Mouse (Mus musculus) CH12.LX (cell line): Measurements from ENCODE around the gene Taar7e.

ENCODE experiments used
- CHD1 ChIP-seq: IDR thresholded peaks from 2 replicates; pipeline ENCODE4 v1.6.1; 2012; ENCODE audit warnings: low read depth, low read length, improper control_type of control experiment, inconsistent platforms
- CTCF ChIP-seq, 2 experiments: IDR thresholded peaks in 1 of 2; conservative IDR thresholded peaks in 1 of 2; 2 replicates each; pipeline ENCODE4 v1.5.1; 2011 to 2012; ENCODE audit warnings: low read depth in 2 of 2, low read length in 2 of 2, improper control_type of control experiment in 1 of 2, inconsistent platforms in 1 of 2, mild to moderate bottlenecking in 1 of 2, moderate library complexity in 1 of 2
- ETS1 ChIP-seq: conservative IDR thresholded peaks from 2 replicates; pipeline ENCODE4 v1.6.1; 2012; ENCODE audit warnings: low read depth, mild to moderate bottlenecking, inconsistent platforms, low read length, improper control_type of control experiment, moderate library complexity
- MAX ChIP-seq: IDR thresholded peaks from 2 replicates; pipeline ENCODE4 v1.6.1; 2011; ENCODE audit warnings: low read length, improper control_type of control experiment
- MEF2A ChIP-seq: IDR thresholded peaks from 2 replicates; pipeline ENCODE4 v1.6.1; 2014; ENCODE audit warnings: low read depth, mild to moderate bottlenecking, inconsistent platforms, low read length, improper control_type of control experiment, borderline replicate concordance
- NRF1 ChIP-seq: IDR thresholded peaks from 2 replicates; pipeline ENCODE4 v1.6.1; 2014; ENCODE audit warnings: low read depth, mild to moderate bottlenecking, inconsistent platforms, low read length, improper control_type of control experiment, moderate library complexity
- POLR2A ChIP-seq: IDR thresholded peaks from 2 replicates; pipeline ENCODE4 v1.6.1; 2011; ENCODE audit warnings: low read depth, mild to moderate bottlenecking, improper control_type of control experiment, low read length
- POLR2AphosphoS2 ChIP-seq: IDR thresholded peaks from 2 replicates; pipeline ENCODE4 v1.6.1; 2011; ENCODE audit warnings: low read depth, low read length, improper control_type of control experiment
- SIN3A ChIP-seq: IDR thresholded peaks from 2 replicates; pipeline ENCODE4 v1.6.1; 2012; ENCODE audit warnings: low read length, improper control_type of control experiment, inconsistent platforms
- ZNF384 ChIP-seq: IDR thresholded peaks from 2 replicates; pipeline ENCODE4 v1.6.1; 2012; ENCODE audit warnings: low read depth, low read length, improper control_type of control experiment, inconsistent platforms

- TF ChIP-seq MAX (no peak), NRF1 (no peak), CTCF (conservative IDR thresholded peaks at IDR 0.05 in 1 of 2, IDR thresholded peaks at IDR 0.05 in 1 of 2; ENCODE audit: low read depth in 2 of 2, low read length in 2 of 2) (no peak), MEF2A (no peak), POLR2A (no peak), CHD1 (no peak), SIN3A (no peak), ZNF384 (no peak), ETS1 (no peak), POLR2AphosphoS2 (no peak)
Measured at GRCm38 (mm10) chr10:23999639-24000038, 37.8 kb upstream of the Taar7e start, which contains the start of gene Taar7b.
